Mouse (Mus musculus): ENCODE results near the gene Mcoln3.

GRCm38 (mm10) chr3:146174215-146174614, 57.0 kb downstream of the Mcoln3 start:
- TF ChIP-seq POLR2A (IDR thresholded peaks at IDR 0.05; ENCODE audit: insufficient read length, low read depth) (no peak), POLR2AphosphoS2 (IDR thresholded peaks at IDR 0.05; ENCODE audit: insufficient read length, low read depth) (no peak), USF1 (IDR thresholded peaks at IDR 0.05; ENCODE audit: low read depth) (no peak), REST (IDR thresholded peaks at IDR 0.05; ENCODE audit: insufficient read depth, insufficient read length) (no peak), CEBPB (IDR thresholded peaks at IDR 0.05; ENCODE audit: insufficient read depth, poor library complexity, severe bottlenecking) (no peak), MAX (IDR thresholded peaks at IDR 0.05; ENCODE audit: low read depth) (no peak), TCF3 (IDR thresholded peaks at IDR 0.05; ENCODE audit: insufficient read length, low read depth) (no peak), MYOG (IDR thresholded peaks at IDR 0.05; ENCODE audit: control insufficient read depth in 1 of 3, insufficient read depth in 1 of 3, insufficient read length in 2 of 3, low read depth in 2 of 3) (no peak)
